Mouse (Mus musculus): ENCODE measurements around the gene Chrna1.

DNA sequence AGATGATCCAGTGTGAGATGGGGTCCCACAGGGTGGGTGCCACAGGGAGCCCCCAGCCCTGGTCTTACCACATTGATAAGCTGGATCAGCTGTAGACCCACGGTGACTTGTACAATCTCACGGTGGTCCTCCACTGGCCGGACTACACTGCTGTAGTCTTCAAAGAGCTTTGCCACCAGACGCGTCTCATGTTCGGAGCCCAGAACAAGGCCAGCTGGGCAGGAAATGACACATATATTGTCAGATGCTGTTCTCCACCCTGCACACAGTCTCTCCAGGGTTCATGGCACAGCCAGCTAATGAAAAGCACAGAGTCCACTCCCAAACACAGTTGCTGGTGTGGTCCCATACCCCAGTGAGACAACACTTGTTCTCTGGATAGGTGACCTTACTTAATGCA, 5.7 kb downstream of the Chrna1 start:
- no peak for TF ChIP-seq POLR2A (IDR thresholded peaks at IDR 0.05; ENCODE audit: low read depth, low read length)
- TF ChIP-seq CTCF (IDR thresholded peaks at IDR 0.05; ENCODE audit: borderline replicate concordance, insufficient read depth, low read length), result no peak
